Mouse (Mus musculus): ENCODE measurements around the gene Rmi2. TPM values are rescaled to one million over a fixed set of nuclear protein-coding genes. Genes with fewer than 3 reads are reported as not detected.
"Not testable (repeated sequence)": the region's sequence is repeated elsewhere in the genome, so short reads cannot be mapped to it uniquely, and the experiment has no call there.

The Rmi2 gene
- polyA plus RNA-seq (2012; ENCODE audit: insufficient read depth, insufficient read length, missing spikeins), result not detected in 2 replicates

DNA sequence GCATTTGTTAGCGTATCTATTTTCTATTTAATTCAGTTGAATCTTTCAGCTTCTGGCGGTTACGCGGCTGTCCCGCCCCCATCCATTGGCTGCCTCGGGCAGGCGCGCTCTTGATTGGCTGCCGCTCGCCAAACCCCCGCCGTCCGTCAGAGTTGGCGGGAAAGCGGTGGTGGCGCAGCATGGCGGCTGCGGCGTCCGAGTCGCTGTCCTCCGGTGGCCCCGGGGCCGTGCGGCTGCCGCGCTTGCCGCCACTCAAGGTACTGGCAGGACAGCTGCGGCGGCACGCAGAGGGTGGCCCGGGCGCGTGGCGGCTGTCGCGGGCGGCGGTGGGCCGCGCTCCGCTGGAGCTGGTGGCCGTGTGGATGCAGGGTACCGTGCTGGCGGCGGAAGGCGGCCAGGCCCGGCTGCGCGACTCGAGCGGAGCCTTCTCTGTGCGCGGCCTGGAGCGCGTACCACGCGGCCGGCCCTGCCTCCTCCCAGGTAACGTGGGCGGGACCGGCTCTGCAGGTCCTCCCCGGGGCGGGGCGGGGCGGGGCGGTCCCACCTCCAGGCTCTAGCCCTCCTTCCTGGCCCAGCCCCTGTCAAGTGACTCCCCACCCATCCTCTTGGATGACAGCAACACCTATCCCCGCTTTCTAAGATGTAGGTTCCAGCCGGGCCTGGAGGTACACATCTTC is at the start of gene Rmi2:
Gene Rmi2, plus strand, starts transcription at position 149 of the 677 bp plus-strand sequence.
- Histone ChIP-seq H3K4me1 (ENCODE audit: control insufficient read depth, insufficient read depth, insufficient read length, low read length) (no peaks in the 10 kb centered on the region; the same call in 1 of the 2 replicates), H3K4me3 (ENCODE audit: insufficient read depth, low read depth, low read length) (peak within 1 kb of the TSS; percentile 73), H3K27ac (replicated peaks; ENCODE audit: low read depth, low read length) (no peak within 1 kb of the TSS)

GRCm38 (mm10) chr16:10785371-10786231 is 49.3 kb upstream of the Rmi2 start, which contains the start of gene Socs1:
Socs1 (minus strand) TSS chr16:10785536.
- H3K27ac ChIP-seq (replicated peaks; ENCODE audit: low read depth, low read length), result peak within 1 kb of the TSS; percentile 92
- H3K4me1 ChIP-seq (ENCODE audit: control insufficient read depth, insufficient read depth, insufficient read length, low read length), result no peaks in the 10 kb centered on the region

GRCm38 (mm10) chr16:10786288-10786687 is 48.6 kb upstream of the Rmi2 start:
- H3K4me3 ChIP-seq (ENCODE audit: insufficient read depth, low read depth, low read length), result peak overlapping the region; percentile 92
- H3K4me1 ChIP-seq (ENCODE audit: control insufficient read depth, insufficient read depth, insufficient read length, low read length), result no peaks in the 10 kb centered on the region
- peak overlapping the region; percentile 92 for H3K27ac ChIP-seq (replicated peaks; ENCODE audit: low read depth, low read length)

More at GRCm38 (mm10) chr16:10785371-10786231, 49.3 kb upstream of the Rmi2 start, which contains the start of gene Socs1:
- H3K4me3 ChIP-seq (ENCODE audit: insufficient read depth, low read depth, low read length), result peak within 1 kb of the TSS; percentile 92

DNA sequence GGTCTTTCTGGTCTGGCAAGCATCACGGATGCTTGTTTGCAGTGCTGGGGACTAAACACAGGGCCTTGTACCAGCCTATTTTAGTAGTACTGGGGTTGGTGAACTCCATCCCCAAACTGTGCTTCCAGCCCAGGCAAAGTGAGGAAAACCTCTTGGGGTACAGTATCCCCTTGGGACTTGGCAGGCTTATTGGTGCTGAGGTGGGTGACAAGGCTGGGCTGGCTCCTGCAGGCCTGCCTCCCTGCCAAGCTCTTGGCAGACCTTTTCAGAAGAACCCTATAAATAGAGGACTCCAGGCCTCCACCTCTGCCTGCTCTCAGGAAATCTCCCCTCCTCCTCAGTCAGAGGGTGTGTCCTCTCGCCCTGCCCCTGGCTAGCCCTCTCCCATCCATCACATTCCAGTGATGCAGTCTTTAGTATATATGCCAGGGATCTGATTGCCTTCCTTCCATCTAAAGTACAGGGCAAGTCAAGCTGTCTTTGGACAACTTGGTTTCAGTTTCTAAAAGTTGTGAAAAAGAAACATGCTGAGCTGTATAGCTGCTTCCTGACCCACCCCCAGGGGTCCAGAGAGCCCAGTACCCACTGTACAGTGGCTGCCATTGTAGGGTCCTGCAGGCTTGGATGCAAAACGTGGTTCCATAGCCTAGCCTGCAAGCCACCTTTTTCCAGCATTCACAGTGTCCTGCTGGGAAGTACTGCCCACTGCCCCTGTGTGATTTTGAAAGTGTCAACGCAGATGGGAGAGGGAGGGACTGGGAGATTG is 47.9 kb upstream of the Rmi2 start:
- no peak overlapping the region for H3K4me3 ChIP-seq (ENCODE audit: insufficient read depth, low read depth, low read length)
- no peaks in the 10 kb centered on the region for H3K4me1 ChIP-seq (ENCODE audit: control insufficient read depth, insufficient read depth, insufficient read length, low read length)
- H3K27ac ChIP-seq (replicated peaks; ENCODE audit: low read depth, low read length), result no peak overlapping the region

- Histone ChIP-seq H3K4me1 (ENCODE audit: control insufficient read depth, insufficient read depth, insufficient read length, low read length) (no peaks in the 10 kb centered on the region), H3K4me3 (ENCODE audit: insufficient read depth, low read depth, low read length) (no peak overlapping the region), H3K27ac (replicated peaks; ENCODE audit: low read depth, low read length) (no peak overlapping the region)
These were observed 47.3 kb upstream of the Rmi2 start for GRCm38 (mm10) chr16:10787548-10788058.

DNA sequence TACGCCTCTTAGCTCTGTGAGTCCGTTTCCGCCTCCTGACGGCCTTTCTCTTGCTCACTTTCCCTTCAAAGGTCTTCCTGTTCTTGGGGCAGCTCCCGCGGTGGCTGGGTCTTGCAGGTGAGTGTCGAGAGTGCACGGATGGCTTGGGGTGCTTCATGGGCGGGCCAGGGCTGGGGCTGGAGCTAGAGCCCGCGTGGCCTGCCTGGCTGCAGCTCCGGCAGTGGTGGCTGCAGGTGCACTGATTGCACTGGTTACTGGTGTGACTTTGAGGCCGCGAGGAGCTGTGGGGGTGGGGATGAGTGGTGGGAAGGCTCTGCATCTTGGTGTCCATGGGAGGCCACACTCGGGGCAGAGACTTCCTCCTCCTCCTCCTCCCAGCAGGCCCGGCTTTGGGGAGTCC is 46.6 kb upstream of the Rmi2 start, which contains the start of gene Tnp2:
Gene Tnp2, minus strand, starts transcription at position 390 of the 400 bp plus-strand sequence.
- no peak within 1 kb of the TSS for H3K27ac ChIP-seq (replicated peaks; ENCODE audit: low read depth, low read length)
- H3K4me1 ChIP-seq (ENCODE audit: control insufficient read depth, insufficient read depth, insufficient read length, low read length), result no peaks in the 10 kb centered on the region
- H3K4me3 ChIP-seq (ENCODE audit: insufficient read depth, low read depth, low read length), result no peak within 1 kb of the TSS

DNA sequence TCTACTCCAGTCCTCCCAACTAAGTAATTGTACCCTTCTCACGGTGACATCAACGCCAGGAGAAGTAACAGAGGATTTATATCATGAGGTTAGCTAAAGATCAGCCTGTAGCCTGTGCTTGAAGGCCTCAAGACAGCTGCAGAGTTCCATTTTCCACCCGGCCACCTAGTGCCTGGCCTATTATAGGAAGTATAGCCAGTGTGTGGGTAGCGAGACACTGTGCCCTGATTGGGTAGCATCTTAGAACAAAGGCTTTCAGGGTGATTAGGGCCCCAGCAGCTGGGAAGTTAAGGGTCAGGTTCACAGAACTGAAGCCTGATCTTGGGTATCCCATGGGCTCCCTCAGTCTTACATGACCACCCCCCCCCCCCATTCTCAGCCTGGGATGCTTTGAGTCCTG is 46.0 kb upstream of the Rmi2 start:
- Histone ChIP-seq H3K4me3 (ENCODE audit: insufficient read depth, low read depth, low read length) (no peak overlapping the region), H3K4me1 (ENCODE audit: control insufficient read depth, insufficient read depth, insufficient read length, low read length) (no peaks in the 10 kb centered on the region), H3K27ac (replicated peaks; ENCODE audit: low read depth, low read length) (no peak overlapping the region)

DNA sequence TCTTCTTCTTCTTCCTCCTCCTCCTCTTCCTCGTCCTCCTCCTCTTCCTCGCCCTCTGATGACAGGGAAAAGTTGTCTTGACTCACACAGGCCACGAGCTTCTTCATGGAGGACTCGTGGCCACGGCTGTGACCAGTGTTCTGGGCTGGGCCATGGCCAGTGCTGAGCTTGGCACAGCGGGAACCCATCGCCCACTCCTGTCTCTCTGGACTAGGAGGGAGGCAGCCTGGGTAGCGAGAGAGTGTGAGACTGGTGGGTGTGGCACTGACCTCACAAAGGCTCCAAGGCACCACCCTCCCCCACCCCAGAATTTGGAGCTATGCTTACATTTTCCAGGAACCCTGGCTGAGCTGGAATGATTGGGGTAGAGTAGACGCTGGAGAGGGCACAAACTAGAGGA is 44.2 kb upstream of the Rmi2 start, which contains the start of gene Prm3:
Gene Prm3, minus strand, starts transcription at position 213 of the 400 bp plus-strand sequence.
- no peaks in the 10 kb centered on the region for H3K4me1 ChIP-seq (ENCODE audit: control insufficient read depth, insufficient read depth, insufficient read length, low read length)
- H3K27ac ChIP-seq (replicated peaks; ENCODE audit: low read depth, low read length), result no peak within 1 kb of the TSS
- no peak within 1 kb of the TSS for H3K4me3 ChIP-seq (ENCODE audit: insufficient read depth, low read depth, low read length)

- Histone ChIP-seq H3K27ac (replicated peaks; ENCODE audit: low read depth, low read length) (no peak within 1 kb of the TSS), H3K4me3 (ENCODE audit: insufficient read depth, low read depth, low read length) (no peak within 1 kb of the TSS), H3K4me1 (ENCODE audit: control insufficient read depth, insufficient read depth, insufficient read length, low read length) (no peaks in the 10 kb centered on the region)
These were observed 38.8 kb upstream of the Rmi2 start, which contains the start of gene Prm2 for GRCm38 (mm10) chr16:10796034-10796433. Prm2 (minus strand) TSS chr16:10796134.

DNA sequence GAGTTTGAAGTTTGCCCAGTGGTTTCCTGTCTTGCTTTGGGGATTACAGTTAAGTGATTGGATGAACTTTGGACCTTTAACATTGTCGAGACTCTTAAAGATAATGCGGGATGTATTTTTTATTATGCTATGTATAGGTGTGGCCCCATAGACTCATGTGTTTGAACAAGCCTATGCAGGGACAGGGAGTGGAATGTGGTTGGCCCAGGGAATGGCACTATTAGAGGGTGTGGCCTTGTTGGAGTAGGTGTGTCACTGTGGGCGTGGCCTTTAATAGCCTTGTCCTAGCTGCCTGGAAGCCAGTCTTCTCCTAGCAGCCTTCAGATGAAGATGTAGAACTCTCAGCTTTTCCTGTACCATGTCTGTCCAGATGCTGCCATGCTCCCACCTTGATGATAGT is 32.4 kb upstream of the Rmi2 start:
- H3K4me3 ChIP-seq (ENCODE audit: insufficient read depth, low read depth, low read length); H3K4me1 ChIP-seq (ENCODE audit: control insufficient read depth, insufficient read depth, insufficient read length, low read length); H3K27ac ChIP-seq (replicated peaks; ENCODE audit: low read depth, low read length): not testable (repeated sequence)

- Histone ChIP-seq H3K4me1 (ENCODE audit: control insufficient read depth, insufficient read depth, insufficient read length, low read length) (no peaks in the 10 kb centered on the region), H3K4me3 (ENCODE audit: insufficient read depth, low read depth, low read length) (no peak within 1 kb of the TSS), H3K27ac (replicated peaks; ENCODE audit: low read depth, low read length) (no peak within 1 kb of the TSS)
These were observed 28.9 kb upstream of the Rmi2 start, which contains the start of gene Prm1 for GRCm38 (mm10) chr16:10805789-10806527. Prm1 (minus strand) TSS chr16:10805839.

- Histone ChIP-seq H3K27ac (replicated peaks; ENCODE audit: low read depth, low read length) (no peak overlapping the region), H3K4me1 (ENCODE audit: control insufficient read depth, insufficient read depth, insufficient read length, low read length) (no peaks in the 10 kb centered on the region), H3K4me3 (ENCODE audit: insufficient read depth, low read depth, low read length) (no peak overlapping the region)
These were observed 24.5 kb upstream of the Rmi2 start for GRCm38 (mm10) chr16:10810376-10810775.

DNA sequence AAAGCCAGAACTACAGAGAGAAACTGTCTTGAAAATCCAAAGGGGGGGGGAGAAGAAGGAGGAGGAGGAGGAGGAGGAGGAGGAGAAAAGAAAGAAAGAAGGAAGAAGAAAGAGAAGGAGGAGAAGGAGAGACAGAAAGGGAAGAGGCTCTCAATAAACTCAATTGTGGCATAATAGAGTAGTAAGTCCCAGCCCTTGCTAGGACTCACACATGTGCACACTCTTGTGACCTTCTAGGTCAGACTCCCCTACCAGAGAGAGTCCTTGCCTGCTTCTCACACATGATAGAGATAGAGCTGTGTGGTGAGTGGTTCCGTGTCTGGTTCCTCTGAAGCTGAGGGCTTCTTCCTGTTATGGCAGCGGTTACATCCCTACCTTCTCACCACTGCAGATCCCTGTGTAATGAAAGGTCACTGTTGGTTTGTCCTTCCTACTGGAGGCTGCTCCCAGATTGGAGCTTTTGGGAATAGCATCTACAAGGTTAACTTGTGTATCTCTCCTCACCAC is 21.9 kb upstream of the Rmi2 start, which contains the start of gene Gm11172:
Gene Gm11172, plus strand, starts transcription at position 51 of the 507 bp plus-strand sequence.
- H3K4me3 ChIP-seq (ENCODE audit: insufficient read depth, low read depth, low read length), result no peak within 1 kb of the TSS
- no peaks in the 10 kb centered on the region for H3K4me1 ChIP-seq (ENCODE audit: control insufficient read depth, insufficient read depth, insufficient read length, low read length)
- H3K27ac ChIP-seq (replicated peaks; ENCODE audit: low read depth, low read length), result no peak within 1 kb of the TSS

- Histone ChIP-seq H3K4me3 (ENCODE audit: insufficient read depth, low read depth, low read length) (no peak overlapping the region), H3K4me1 (ENCODE audit: control insufficient read depth, insufficient read depth, insufficient read length, low read length) (no peaks in the 10 kb centered on the region), H3K27ac (replicated peaks; ENCODE audit: low read depth, low read length) (no peak overlapping the region)
These were observed 21.1 kb upstream of the Rmi2 start for GRCm38 (mm10) chr16:10813726-10814125.
